Mouse (Mus musculus): Measurements from ENCODE around the gene Vat1l. TPM values are rescaled to one million over a fixed set of nuclear protein-coding genes. Genes with fewer than 3 reads are reported as not detected.

The Vat1l gene
- polyA plus RNA-seq, 1 experiment from 2014 or later = 47.7 TPM

DNA sequence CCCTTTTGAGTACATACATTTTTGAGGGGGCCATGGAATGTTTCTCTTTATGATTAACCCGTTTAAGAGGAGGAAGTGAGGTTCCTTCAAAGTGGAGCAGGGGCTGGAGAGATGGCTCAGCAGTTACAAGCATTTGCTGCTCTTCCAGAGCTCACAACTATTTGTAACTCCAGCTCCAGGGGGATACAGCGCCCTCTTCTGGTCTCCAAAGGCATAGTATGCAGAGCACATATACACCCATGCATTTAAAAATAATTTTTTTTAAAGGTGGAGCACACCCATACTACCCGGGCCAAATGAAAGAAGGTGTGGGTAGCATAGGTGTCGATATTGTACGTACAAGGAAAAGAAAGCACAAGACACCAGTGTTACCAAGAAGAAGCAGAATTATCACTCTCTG, 157.8 kb downstream of the Vat1l start:
- Histone ChIP-seq H3K9ac (no peak overlapping the region), H3K27ac (no peak overlapping the region), H3K4me1 (no peaks in the 10 kb centered on the region), H3K27me3 (replicated peaks) (no peaks in the 10 kb centered on the region), H3K36me3 (replicated peaks) (no peaks in the 10 kb centered on the region), H3K9me3 (no peaks in the 10 kb centered on the region), H3K4me2 (no peak overlapping the region), H3K4me3 (no peak overlapping the region)
- 70% methylated on average over 5 of the region's 5 CpGs for WGBS
- no peak for ATAC-seq (replicated peaks)

DNA sequence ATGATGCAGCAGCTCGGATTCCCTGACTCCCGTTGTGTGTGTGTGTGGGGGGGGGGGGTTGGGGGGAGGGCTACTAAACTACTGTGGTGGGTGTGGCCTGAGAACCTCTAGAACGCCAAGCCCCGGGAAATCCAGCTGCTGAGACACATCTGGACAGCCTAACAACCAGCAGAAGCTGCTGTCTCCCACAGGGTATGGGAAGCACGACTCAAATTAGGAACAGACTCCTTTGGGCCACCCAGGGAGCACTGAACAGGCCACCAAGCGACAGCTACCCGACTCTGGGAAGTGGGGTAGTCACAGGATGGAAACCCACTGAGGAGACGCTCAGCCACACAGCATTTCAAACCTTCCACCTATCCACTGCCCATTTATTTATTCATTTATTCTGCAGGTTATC, 158.2 kb downstream of the Vat1l start:
- H3K4me2 ChIP-seq = no peak overlapping the region
- H3K4me3 ChIP-seq = no peak overlapping the region
- no peak overlapping the region for H3K27ac ChIP-seq
- no peaks in the 10 kb centered on the region for H3K27me3 ChIP-seq (replicated peaks)
- H3K4me1 ChIP-seq = no peaks in the 10 kb centered on the region
- H3K36me3 ChIP-seq (replicated peaks) = no peaks in the 10 kb centered on the region
- no peak overlapping the region for H3K9ac ChIP-seq
- no peak for ATAC-seq (replicated peaks)
- WGBS = 77% methylated on average over 8 of the region's 8 CpGs
- H3K9me3 ChIP-seq = no peaks in the 10 kb centered on the region

DNA sequence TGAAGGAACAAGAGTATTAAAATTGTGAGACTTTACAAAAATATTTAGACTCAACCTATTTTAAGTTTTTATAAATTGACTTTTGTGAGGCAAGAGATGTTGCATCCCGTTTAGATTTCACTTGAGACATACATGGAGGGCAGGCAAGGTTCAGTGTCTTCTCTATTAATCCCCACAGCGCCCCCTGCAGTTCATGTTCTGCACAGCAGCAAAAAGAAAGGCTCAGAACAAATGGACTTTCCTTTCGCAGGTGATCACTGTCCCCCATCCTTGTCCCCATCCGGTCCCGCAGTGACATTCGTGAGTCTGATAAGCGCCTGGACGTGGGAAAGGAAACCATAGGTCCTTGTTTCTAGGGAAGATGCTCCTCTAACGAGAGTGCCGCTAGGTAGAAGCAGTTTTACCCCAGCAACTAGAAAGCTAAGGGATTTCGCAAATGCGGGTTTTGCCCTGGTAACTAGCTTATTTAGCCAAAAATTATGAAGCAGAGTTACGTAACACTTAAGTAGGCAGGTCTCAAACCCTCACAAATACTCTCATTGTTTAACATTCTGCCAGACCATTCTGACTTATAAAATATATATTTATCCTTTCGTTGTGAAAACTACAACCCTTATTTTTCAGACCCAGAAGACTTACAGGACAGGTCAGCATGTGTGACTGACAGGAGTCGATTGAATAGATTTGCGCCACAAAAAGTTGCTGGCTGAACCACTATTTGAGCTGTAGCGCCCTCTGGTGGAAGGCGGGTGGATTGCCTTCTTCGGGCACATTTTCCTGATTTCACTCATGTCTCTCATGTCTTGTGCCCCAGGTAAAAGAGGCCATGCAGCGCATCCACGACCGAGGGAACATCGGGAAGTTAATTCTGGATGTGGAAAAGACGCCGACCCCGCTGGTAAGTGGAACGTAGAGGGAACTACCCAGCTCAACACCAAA, 163.9 kb downstream of the Vat1l start:
- Histone ChIP-seq H3K9me3 (no peaks in the 10 kb centered on the region), H3K4me1 (no peaks in the 10 kb centered on the region), H3K27ac (no peak overlapping the region), H3K36me3 (replicated peaks) (no peaks in the 10 kb centered on the region), H3K4me3 (no peak overlapping the region), H3K9ac (no peak overlapping the region), H3K4me2 (peak overlapping the region; percentile 25), H3K27me3 (replicated peaks) (no peaks in the 10 kb centered on the region)
- no peak for ATAC-seq (replicated peaks)
- 42% methylated on average over 27 of the region's 27 CpGs for WGBS

DNA sequence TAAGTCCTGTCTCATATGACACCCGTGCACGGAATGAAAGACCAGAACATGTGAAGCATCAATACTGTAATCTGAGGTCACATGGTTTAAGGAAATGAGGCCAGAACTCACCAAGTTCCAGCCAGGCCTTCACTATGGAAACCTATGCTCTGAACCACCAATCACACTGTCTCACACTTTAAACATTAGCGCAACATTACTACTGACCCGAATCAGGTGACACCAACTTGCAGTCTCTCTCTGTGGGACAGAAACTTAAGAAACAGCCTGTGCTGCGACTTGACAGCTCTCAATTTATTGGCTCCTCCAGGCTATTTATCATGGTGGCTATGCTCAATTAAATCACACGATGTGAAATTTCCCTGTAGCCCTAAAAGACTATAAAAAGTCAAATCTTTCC, 169.0 kb downstream of the Vat1l start:
- H3K36me3 ChIP-seq (replicated peaks) = no peaks in the 10 kb centered on the region
- no peaks in the 10 kb centered on the region for H3K9me3 ChIP-seq
- H3K4me2 ChIP-seq = no peak overlapping the region
- H3K9ac ChIP-seq = no peak overlapping the region
- H3K4me1 ChIP-seq = no peaks in the 10 kb centered on the region
- no peaks in the 10 kb centered on the region for H3K27me3 ChIP-seq (replicated peaks)
- H3K27ac ChIP-seq = no peak overlapping the region
- no peak overlapping the region for H3K4me3 ChIP-seq
- WGBS = 86% methylated on average over 6 of the region's 6 CpGs
- no peak for ATAC-seq (replicated peaks)

DNA sequence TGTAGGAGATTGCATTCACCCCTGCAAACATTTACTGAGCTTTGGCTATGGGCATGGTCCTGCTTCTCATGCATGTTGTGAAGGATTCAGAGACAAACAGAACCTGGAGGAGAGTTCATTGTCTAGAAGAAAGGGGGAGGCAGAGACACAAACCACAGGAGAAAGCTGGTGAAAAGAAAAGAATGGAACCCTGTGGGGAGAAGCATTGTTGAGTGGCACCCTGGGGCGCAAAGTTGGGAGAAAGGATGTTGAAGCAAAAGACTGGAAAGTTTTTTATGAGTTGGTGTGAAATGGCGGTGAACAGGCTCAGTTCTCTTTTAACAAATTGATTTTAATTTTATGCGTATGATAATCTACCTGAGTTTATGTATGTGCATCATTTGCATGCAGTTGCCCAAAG, 178.8 kb downstream of the Vat1l start:
- H3K27ac ChIP-seq = no peak overlapping the region
- no peaks in the 10 kb centered on the region for H3K9me3 ChIP-seq
- no peaks in the 10 kb centered on the region for H3K27me3 ChIP-seq (replicated peaks)
- no peak for ATAC-seq (replicated peaks)
- H3K9ac ChIP-seq = no peak overlapping the region
- no peak overlapping the region for H3K4me2 ChIP-seq
- WGBS = 77% methylated on average over 3 of the region's 3 CpGs
- H3K4me1 ChIP-seq = no peaks in the 10 kb centered on the region
- H3K4me3 ChIP-seq = no peak overlapping the region
- no peaks in the 10 kb centered on the region for H3K36me3 ChIP-seq (replicated peaks)

DNA sequence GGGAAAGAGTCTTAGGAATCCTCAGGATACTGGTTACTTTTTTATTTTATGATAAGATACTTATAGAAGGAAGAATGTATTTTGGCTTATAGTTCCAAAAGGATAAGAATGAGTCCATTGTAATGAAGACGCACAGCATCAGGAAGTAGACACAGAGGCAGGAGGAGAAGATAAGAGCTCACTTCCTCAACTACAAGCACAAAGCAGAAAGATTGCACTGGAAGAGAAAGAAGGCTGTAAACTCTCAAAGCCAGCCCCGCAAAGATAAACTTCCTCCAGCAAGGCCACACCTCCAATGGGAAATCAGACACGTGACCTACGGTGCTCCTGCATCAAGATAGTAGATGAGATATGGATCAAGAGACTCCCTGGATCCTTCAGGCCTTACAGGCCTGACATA, 182.1 kb downstream of the Vat1l start:
- Histone ChIP-seq H3K27ac (no peak overlapping the region), H3K4me2 (no peak overlapping the region), H3K9me3 (no peaks in the 10 kb centered on the region), H3K4me3 (no peak overlapping the region), H3K27me3 (replicated peaks) (no peaks in the 10 kb centered on the region), H3K9ac (no peak overlapping the region), H3K4me1 (no peaks in the 10 kb centered on the region), H3K36me3 (replicated peaks) (no peaks in the 10 kb centered on the region)
- no peak for ATAC-seq (replicated peaks)
- 91% methylated on average over 4 of the region's 4 CpGs for WGBS

DNA sequence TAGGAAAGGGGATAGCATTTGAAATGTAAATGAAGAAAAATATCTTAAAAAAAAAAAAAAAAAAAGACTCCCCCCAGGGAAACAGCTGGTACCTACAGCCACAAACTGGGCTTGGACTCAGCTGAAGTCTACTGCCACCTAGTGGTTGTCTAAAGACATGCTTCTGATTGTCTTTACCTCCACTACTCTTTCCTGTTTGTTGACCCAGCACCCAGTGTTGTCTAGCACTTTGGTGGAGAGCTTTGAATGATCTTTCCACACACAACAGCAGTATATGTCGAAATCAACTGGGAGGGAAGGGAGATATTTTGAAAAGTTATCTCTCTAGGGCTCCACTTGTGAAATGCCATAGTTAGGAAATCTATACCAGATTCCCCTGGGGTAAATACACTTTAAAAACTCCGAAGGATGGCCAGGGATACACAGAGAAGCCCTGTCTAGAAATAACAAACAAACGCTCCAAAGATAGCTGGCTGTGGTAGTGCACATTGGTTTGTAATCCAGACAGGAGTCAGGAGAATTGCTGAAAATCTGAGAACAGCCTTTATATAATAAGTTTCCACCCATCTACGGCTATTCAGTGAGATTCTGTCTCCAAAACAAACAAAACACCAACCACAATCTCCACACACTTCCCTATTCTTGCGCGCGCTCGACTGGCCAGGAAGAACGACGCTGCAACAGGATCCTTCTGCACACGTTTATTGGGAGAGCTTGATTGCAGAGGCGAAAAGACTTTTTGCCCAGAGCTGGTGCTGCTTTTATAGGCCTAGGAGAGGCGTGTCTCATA, 185.2 kb downstream of the Vat1l start:
- no peaks in the 10 kb centered on the region for H3K36me3 ChIP-seq (replicated peaks)
- 87% methylated on average over 12 of the region's 13 CpGs for WGBS
- H3K4me3 ChIP-seq = no peak overlapping the region
- H3K9me3 ChIP-seq = no peaks in the 10 kb centered on the region
- no peaks in the 10 kb centered on the region for H3K4me1 ChIP-seq
- ATAC-seq (replicated peaks) = no peak
- H3K27me3 ChIP-seq (replicated peaks) = no peaks in the 10 kb centered on the region
- no peak overlapping the region for H3K4me2 ChIP-seq
- H3K9ac ChIP-seq = no peak overlapping the region
- no peak overlapping the region for H3K27ac ChIP-seq

DNA sequence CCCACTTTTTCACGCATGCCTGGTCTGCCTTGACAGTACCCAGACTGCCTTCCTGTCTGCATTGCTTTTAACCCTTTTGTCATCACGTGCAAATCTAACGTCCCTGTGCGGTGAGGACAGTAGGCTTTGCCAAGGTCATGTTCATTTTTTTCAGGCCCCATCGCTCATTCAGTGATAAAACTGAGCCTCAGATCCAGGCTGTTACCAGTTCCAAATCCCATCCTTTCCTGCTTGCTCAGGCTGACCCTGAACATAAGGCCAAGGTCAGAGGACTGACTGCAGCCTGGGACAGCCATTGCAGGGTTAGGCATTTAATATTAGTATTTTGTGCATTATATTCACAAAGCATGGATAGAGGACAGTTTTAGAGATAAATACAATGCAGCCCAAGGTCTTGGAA, 192.9 kb downstream of the Vat1l start:
- Histone ChIP-seq H3K4me3 (no peak overlapping the region), H3K27ac (no peak overlapping the region), H3K4me2 (no peak overlapping the region), H3K36me3 (replicated peaks) (no peaks in the 10 kb centered on the region), H3K27me3 (replicated peaks) (no peaks in the 10 kb centered on the region), H3K4me1 (peaks cover 13% of the 10 kb centered on the region), H3K9ac (no peak overlapping the region), H3K9me3 (no peaks in the 10 kb centered on the region)
- WGBS = 94% methylated on average over 5 of the region's 5 CpGs
- no peak for ATAC-seq (replicated peaks)

DNA sequence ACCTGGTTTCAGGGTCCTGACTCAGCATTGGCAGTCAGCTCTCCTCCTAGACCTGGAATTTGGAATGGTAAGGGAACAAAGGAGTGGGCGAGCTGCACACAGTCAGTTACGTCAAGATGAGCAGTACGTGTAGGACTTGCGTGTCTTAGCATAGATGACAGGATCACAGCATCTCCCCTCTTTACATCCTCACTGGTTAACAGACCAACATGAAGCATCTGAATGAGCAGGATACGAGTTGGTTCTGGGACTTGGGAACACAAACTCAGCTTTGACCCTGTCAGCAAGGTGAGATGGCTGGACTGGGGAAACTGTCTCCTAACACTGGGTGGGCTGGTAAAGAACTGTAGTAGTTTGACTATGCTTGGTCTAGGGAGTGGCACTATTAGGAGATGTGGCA, 193.9 kb downstream of the Vat1l start:
- ATAC-seq (replicated peaks) = no peak
- Histone ChIP-seq H3K9ac (no peak overlapping the region), H3K9me3 (no peaks in the 10 kb centered on the region)

DNA sequence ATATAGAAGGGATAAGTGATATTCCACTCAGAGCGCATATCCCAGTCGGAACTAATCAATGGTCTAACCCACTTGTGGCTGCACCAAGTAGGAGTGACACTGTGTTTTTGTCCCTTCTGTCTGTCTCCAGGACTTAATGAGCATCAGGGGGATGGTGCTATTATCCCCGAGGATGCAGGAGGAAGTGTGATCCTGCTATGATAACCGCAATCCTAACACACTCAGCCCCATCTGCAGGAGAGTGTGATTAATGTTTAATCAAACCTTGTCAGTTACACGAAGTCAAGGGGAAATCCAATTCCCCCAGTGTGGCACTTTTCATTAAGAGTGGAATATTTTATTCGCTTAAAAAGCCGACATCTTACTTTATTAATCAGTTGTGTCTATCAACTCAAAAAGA, 196.3 kb downstream of the Vat1l start:
- WGBS = 43% methylated on average over 7 of the region's 7 CpGs
- Histone ChIP-seq H3K36me3 (replicated peaks) (no peaks in the 10 kb centered on the region), H3K4me1 (peaks cover 17% of the 10 kb centered on the region), H3K4me3 (no peak overlapping the region), H3K9ac (no peak overlapping the region), H3K9me3 (no peaks in the 10 kb centered on the region), H3K27ac (no peak overlapping the region), H3K4me2 (no peak overlapping the region), H3K27me3 (replicated peaks) (no peaks in the 10 kb centered on the region)
- no peak for ATAC-seq (replicated peaks)

More for the DNA sequence above, 193.9 kb downstream of the Vat1l start:
- Histone ChIP-seq H3K4me2 (no peak overlapping the region), H3K4me3 (no peak overlapping the region), H3K36me3 (replicated peaks) (no peaks in the 10 kb centered on the region), H3K27me3 (replicated peaks) (no peaks in the 10 kb centered on the region), H3K27ac (no peak overlapping the region), H3K4me1 (peaks cover 17% of the 10 kb centered on the region)
- WGBS = 96% methylated on average over 5 of the region's 5 CpGs

DNA sequence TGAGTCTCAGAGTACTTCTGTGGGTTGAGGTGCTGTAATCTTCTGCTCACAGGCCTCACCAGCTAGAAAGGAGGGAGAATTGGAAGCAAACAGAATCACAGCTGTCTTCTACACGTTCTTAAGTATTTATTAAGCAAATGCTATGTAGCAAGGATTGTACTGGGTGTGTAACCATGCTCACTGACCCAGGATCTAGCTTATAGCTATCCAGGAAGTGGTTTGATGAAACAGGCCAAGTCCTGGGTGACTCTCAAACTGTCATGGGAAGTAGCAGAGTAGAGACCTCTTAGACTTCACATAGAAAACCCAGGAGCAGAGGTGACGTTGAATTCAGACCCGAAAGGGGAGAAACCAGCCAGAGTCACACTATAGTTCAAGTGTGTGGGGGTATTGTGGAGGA, 206.0 kb downstream of the Vat1l start:
- H3K9me3 ChIP-seq = no peaks in the 10 kb centered on the region
- no peak overlapping the region for H3K4me3 ChIP-seq
- H3K9ac ChIP-seq = no peak overlapping the region
- no peak for ATAC-seq (replicated peaks)
- no peaks in the 10 kb centered on the region for H3K36me3 ChIP-seq (replicated peaks)
- H3K27ac ChIP-seq = no peak overlapping the region
- H3K4me2 ChIP-seq = no peak overlapping the region
- WGBS = 78% methylated on average over 3 of the region's 3 CpGs
- H3K27me3 ChIP-seq (replicated peaks) = no peaks in the 10 kb centered on the region
- H3K4me1 ChIP-seq = no peaks in the 10 kb centered on the region

DNA sequence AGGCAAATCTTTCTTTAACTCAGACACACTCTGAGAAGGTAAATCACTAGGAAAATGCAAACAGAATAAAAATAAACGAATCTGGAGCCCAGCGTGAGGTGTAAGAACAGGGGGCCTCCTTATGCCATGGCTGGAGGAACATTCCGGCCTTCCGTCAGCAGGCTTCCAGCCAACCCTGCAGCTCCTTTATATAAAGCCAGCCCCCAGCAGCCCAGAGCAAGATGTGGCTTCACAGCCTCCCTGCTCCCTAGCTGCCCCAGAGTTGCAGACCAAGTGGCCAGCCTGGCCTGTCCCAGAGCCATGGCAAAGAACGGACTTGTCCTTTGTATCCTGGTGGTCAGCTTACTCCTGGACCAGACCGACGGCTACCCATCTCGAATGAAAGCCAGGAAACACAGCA, 212.4 kb downstream of the Vat1l start, which contains the start of gene Clec3a:
Gene Clec3a (plus strand): TSS at position 301 of the 400 bp plus-strand sequence.
- no peak within 1 kb of the TSS for H3K27ac ChIP-seq
- no peak within 1 kb of the TSS for H3K4me2 ChIP-seq
- no peaks in the 10 kb centered on the region for H3K4me1 ChIP-seq
- H3K9ac ChIP-seq = no peak within 1 kb of the TSS
- ATAC-seq (replicated peaks) = no peak
- H3K27me3 ChIP-seq (replicated peaks) = no peaks in the 10 kb centered on the region
- no peaks in the 10 kb centered on the region for H3K36me3 ChIP-seq (replicated peaks)
- WGBS = 77% methylated on average over 8 of the region's 8 CpGs
- no peaks in the 10 kb centered on the region for H3K9me3 ChIP-seq
- no peak within 1 kb of the TSS for H3K4me3 ChIP-seq

Data from midbrain, embryonic 15.5 days (tissue).